Mouse (Mus musculus) skeletal muscle tissue, adult 2 months (tissue): Measurements from ENCODE around the gene Dus4l.

Experiments used
- DNase-seq: peaks from one replicate; pipeline ENCODE4 v3.0.0-alpha.2; 2012; ENCODE audit warnings: low read depth, low spot score

The Dus4l gene

DNA sequence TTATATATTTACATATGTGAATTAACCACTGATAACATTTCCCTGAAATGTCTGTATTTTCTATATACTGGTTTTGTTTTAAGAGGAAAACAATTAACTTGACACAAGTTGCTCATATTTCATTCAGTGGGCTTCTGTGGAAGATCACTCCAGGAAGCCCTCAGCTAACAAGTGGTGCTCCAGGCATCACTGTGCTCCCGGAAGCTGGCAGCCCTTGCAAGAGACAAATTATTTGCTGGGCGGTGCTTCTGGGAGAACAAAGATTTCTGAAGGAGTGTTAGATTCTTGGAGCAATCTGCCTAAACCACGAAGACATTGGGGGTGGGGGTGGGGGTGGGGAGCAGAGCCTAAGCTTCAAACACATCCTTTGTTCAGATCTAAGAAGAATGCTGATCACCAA is 62.6 kb downstream of the Dus4l start:
- no peak for DNase-seq
